Mouse (Mus musculus) naive thymus-derived CD4-positive, alpha-beta T cell, adult 2 months (primary cell): ENCODE measurements around the gene Gm2916.
"Not testable (repeated sequence)": the region's sequence is repeated elsewhere in the genome, so short reads cannot be mapped to it uniquely, and the experiment has no call there.

ENCODE experiments used
- DNase-seq: peaks from one replicate; pipeline ENCODE4 v3.0.0-alpha.2; 2011; ENCODE audit warnings: low read depth

Gm2916 gene

DNA sequence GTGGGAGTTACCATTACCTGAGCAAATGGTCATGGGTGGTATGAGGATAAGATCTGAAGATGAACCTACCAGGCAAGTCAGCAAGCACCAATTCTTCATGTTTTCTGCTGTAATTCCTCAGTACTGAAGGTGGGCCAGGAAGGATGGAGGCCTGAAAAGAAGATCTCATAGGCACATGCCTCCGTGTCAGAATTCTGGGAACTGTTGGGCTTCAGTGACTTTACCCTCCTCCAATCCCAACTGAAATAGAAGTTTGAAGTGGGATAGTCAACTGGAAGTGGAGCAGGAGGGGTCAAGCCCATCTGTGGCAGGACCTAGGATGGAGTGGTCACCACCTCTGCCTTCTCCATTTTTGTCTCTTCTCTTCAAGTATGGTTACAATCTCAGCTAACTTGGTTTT lies at the start of gene Gm2916:
Gene Gm2916, plus strand, starts transcription at position 301 of the 400 bp plus-strand sequence.
- DNase-seq = not testable (repeated sequence)

DNA sequence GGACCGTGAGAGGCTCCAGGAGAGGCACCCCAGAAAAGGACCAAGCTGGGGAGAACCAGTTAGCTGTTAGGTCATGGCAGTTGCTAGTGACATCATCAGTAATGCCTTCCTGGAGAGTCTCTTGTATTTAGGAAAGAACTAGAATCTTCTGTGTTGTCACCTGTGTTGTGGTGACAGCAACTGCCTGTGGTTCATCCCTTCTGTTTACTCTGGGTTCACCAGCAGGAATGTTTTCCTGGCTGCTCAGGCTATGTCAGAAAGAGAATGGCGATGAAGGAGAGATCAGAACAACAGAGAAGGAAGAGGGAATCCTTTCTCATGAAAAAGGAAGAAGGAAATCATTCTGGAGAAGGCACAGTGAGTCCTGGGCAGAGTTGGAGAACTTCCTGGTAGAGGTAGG lies 38.0 kb upstream of the Gm2916 start, which contains the start of gene Gm3033:
Gene Gm3033, plus strand, starts transcription at position 301 of the 400 bp plus-strand sequence.
- not testable (repeated sequence) for DNase-seq

DNA sequence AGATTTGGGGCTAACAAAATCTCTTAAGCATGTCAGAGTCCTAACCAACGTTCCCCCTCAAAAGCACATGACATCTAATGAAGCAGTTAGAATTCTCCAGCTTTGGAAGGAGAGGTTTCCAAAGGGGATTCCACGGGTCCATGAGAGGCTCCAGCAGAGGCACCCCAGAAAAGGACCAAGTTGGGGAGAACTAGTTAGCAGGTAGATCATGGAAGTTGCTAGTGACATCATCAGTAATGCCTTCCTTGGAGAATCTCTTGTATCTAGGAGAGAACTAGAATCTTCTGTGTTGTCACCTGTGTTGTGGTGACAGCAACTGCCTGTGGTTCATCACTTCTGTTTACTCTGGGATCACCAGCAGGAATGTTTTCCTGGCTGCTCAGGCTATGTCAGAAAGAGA lies 47.5 kb downstream of the Gm2916 start, which contains the start of gene Gm3029:
Gene Gm3029, plus strand, starts transcription at position 301 of the 400 bp plus-strand sequence.
- DNase-seq = not testable (repeated sequence)

DNA sequence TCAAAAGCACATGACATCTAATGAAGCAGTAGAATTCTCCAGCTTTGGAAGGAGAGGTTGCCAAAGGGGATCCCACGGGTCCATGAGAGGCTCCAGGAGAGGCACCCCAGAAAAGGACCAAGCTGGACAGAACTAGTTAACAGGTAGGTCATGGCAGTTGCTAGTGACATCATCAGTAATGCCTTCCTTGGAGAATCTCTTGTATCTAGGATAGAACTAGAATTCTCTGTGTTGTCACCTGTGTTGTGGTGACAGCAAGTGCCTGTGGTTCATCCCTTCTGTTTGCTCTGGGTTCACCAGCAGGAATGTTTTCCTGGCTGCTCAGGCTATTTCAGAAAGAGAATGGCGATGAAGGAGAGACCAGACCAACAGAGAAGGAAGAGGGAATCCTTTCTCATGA lies 79.3 kb downstream of the Gm2916 start, which contains the start of gene Gm3095:
Gene Gm3095, plus strand, starts transcription at position 301 of the 400 bp plus-strand sequence.
- DNase-seq = not testable (repeated sequence)
